Mouse (Mus musculus): Measurements from ENCODE around the gene Pced1a. TPM values are rescaled to one million over a fixed set of nuclear protein-coding genes. Genes with fewer than 3 reads are reported as not detected.

Gene Pced1a
- polyA plus RNA-seq, 1 experiment from 2014 or later, result 9.6 TPM

Other genes starting within 250 kb of the Pced1a start
- gene Snrpb, start 245.3 kb downstream of the Pced1a start, polyA plus RNA-seq (2014; fragmentation: Nextera tagmentation; extraction: Ambion mirVana), result 733 and 765 TPM in 2 replicates
- gene Tmc2, start 229.5 kb downstream of the Pced1a start, polyA plus RNA-seq (2014; fragmentation: Nextera tagmentation; extraction: Ambion mirVana), result 0.05 TPM in 1 of 2 replicates, not detected in the other
- 375 and 381 TPM in 2 replicates for gene Nop56, start 150.3 kb downstream of the Pced1a start, polyA plus RNA-seq (2014; fragmentation: Nextera tagmentation; extraction: Ambion mirVana)
- 138 and 158 TPM in 2 replicates for gene Idh3b, start 140.2 kb downstream of the Pced1a start, polyA plus RNA-seq (2014; fragmentation: Nextera tagmentation; extraction: Ambion mirVana)
- 2.5 and 2.8 TPM in 2 replicates for gene Ebf4, start 129.5 kb downstream of the Pced1a start, polyA plus RNA-seq (2014; fragmentation: Nextera tagmentation; extraction: Ambion mirVana)
- gene Cpxm1, start 27.1 kb downstream of the Pced1a start, polyA plus RNA-seq (2014; fragmentation: Nextera tagmentation; extraction: Ambion mirVana), result 27.1 and 29.9 TPM in 2 replicates
- not detected in 2 replicates for gene Gm28372, start 19.5 kb downstream of the Pced1a start, polyA plus RNA-seq (2014; fragmentation: Nextera tagmentation; extraction: Ambion mirVana)
- not detected in 2 replicates for gene 1700020A23Rik, start 19.4 kb downstream of the Pced1a start, polyA plus RNA-seq (2014; fragmentation: Nextera tagmentation; extraction: Ambion mirVana)
- not detected in 2 replicates for gene Tmem239, start 18.2 kb downstream of the Pced1a start, polyA plus RNA-seq (2014; fragmentation: Nextera tagmentation; extraction: Ambion mirVana)
- gene Vps16, start 362 bp downstream of the Pced1a start, polyA plus RNA-seq (2014; fragmentation: Nextera tagmentation; extraction: Ambion mirVana), result 95.8 and 103 TPM in 2 replicates
- gene Ptpra, start 25.6 kb upstream of the Pced1a start, polyA plus RNA-seq (2014; fragmentation: Nextera tagmentation; extraction: Ambion mirVana), result 116 and 128 TPM in 2 replicates
- 70.5 and 81.0 TPM in 2 replicates for gene Mrps26, start 139.0 kb upstream of the Pced1a start, polyA plus RNA-seq (2014; fragmentation: Nextera tagmentation; extraction: Ambion mirVana)
- not detected in 2 replicates for gene Oxt, start 151.5 kb upstream of the Pced1a start, polyA plus RNA-seq (2014; fragmentation: Nextera tagmentation; extraction: Ambion mirVana)
- gene Avp, start 157.9 kb upstream of the Pced1a start, polyA plus RNA-seq (2014; fragmentation: Nextera tagmentation; extraction: Ambion mirVana), result not detected in 2 replicates
- 20.5 and 21.5 TPM in 2 replicates for gene Fastkd5, start 205.3 kb upstream of the Pced1a start, polyA plus RNA-seq (2014; fragmentation: Nextera tagmentation; extraction: Ambion mirVana)
- gene Ubox5, start 205.3 kb upstream of the Pced1a start, polyA plus RNA-seq (2014; fragmentation: Nextera tagmentation; extraction: Ambion mirVana), result 17.8 and 21.5 TPM in 2 replicates
- gene Lzts3, start 218.1 kb upstream of the Pced1a start, polyA plus RNA-seq (2014; fragmentation: Nextera tagmentation; extraction: Ambion mirVana), result 1.6 and 1.7 TPM in 2 replicates
- 46.8 and 48.5 TPM in 2 replicates for gene Ddrgk1, start 240.0 kb upstream of the Pced1a start, polyA plus RNA-seq (2014; fragmentation: Nextera tagmentation; extraction: Ambion mirVana)
- gene Itpa, start 242.9 kb upstream of the Pced1a start, polyA plus RNA-seq (2014; fragmentation: Nextera tagmentation; extraction: Ambion mirVana), result 152 and 156 TPM in 2 replicates

Measured in forebrain, embryonic 11.5 days (tissue).